24 mouse cellular contexts compared by ENCODE assay signal in the genomic region with DNA sequence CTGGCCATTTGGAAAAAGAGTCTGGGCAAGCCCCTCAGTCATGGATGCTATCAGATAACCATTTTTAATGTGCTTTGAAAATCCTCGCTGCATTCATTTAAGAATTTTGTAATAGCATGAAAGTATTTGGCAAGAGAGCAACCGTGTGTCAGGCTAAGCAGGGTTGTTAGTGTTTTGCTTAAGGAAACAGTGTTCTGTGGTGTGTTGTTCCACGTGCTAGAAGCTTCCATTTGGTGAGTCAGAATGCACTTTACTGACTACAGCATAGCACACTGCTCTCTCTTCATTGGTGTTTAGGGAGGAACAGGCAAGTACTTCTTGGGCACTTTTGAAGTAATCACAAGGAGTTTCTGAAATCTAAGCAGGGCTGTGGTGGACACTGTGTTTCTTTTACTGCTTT.
DNase-seq lines count a peak whose midpoint lies in the region; ATAC-seq and TF ChIP-seq lines count a peak whose summit lies in the region.
"Had no signal": no experiment of that assay in that cellular context is flagged by ENCODE, and none has a peak within 500 bp of the region (broad histone marks: within the 10 kb centered on the region; RNA-seq: fewer than 3 reads in every experiment).

No protein-coding gene starts in this region.

- DNase-seq in forebrain, postnatal 0 days: peak; percentile 14
- DNase-seq in forebrain, embryonic 11.5 days (ENCODE audit: low spot score): no peak
- DNase-seq in lung, embryonic 14.5 days: peak; percentile 13
- DNase-seq in lung, postnatal 10 days: no peak
- peak; percentile 23 for DNase-seq in adipocyte (ENCODE audit: low spot score)
- no peak for DNase-seq in yolk sac, embryonic 10.5 days (ENCODE audit: low spot score)
- DNase-seq in cerebellum, postnatal 14 days: no peak
- DNase-seq: adrenal gland, postnatal 10 days; cerebellum, adult 11 months; cerebellum, adult 8-10 months; cerebellum, postnatal 25 days; gastrocnemius, adult 2 months; gastrocnemius, postnatal 25 days; heart, adult 18-20 months; heart, postnatal 14 days had no signal

- H3K4me2 ChIP-seq in forebrain, postnatal 0 days (ENCODE audit: low read depth): no peak overlapping the region
- H3K4me2 ChIP-seq in forebrain, embryonic 11.5 days (ENCODE audit: low read depth, low read length, severe bottlenecking): no peak overlapping the region
- no peak overlapping the region for H3K4me2 ChIP-seq in lung, embryonic 14.5 days
- H3K4me2 ChIP-seq: embryonic facial prominence, embryonic 13.5 days; forebrain, embryonic 12.5 days; heart, embryonic 11.5 days; heart, embryonic 15.5 days; hindbrain, embryonic 14.5 days; intestine, embryonic 15.5 days had no signal

- 37% methylated on average over 3 of the region's 3 CpGs for WGBS in forebrain, postnatal 0 days
- 81% methylated on average over 3 of the region's 3 CpGs for WGBS in forebrain, embryonic 11.5 days
- 42% methylated on average over 3 of the region's 3 CpGs for WGBS in lung, embryonic 14.5 days

- H3K27me3 ChIP-seq in forebrain, postnatal 0 days (ENCODE audit: insufficient read depth, low read length): no peaks in the 10 kb centered on the region
- H3K27me3 ChIP-seq in forebrain, embryonic 11.5 days (ENCODE audit: control insufficient read depth, insufficient read depth, low read length): no peaks in the 10 kb centered on the region
- no peaks in the 10 kb centered on the region for H3K27me3 ChIP-seq in lung, embryonic 14.5 days (ENCODE audit: insufficient read depth, low read length)
- H3K27me3 ChIP-seq: embryonic facial prominence, embryonic 13.5 days; forebrain, embryonic 12.5 days; heart, embryonic 15.5 days; intestine, embryonic 15.5 days had no signal

- no peak for ATAC-seq in forebrain, postnatal 0 days
- ATAC-seq in forebrain, embryonic 11.5 days (replicated peaks; ENCODE audit: low FRiP score): no peak
- no peak for ATAC-seq in lung, embryonic 14.5 days (ENCODE audit: insufficient read depth)
- ATAC-seq in megakaryocyte, adult 5-6 weeks (ENCODE audit: poor library complexity, severe bottlenecking): 0 out of 2 replicates have a peak, but pooled peaks have one; percentile 33
- ATAC-seq: forebrain, embryonic 16.5 days; intestine, embryonic 15.5 days had no signal

- no peak overlapping the region for H3K27ac ChIP-seq in forebrain, postnatal 0 days (ENCODE audit: low read depth, low read length)
- no peak overlapping the region for H3K27ac ChIP-seq in forebrain, embryonic 11.5 days (ENCODE audit: low read depth, low read length)
- H3K27ac ChIP-seq in lung, embryonic 14.5 days (ENCODE audit: low read depth): no peak overlapping the region
- H3K27ac ChIP-seq: embryonic facial prominence, embryonic 13.5 days; forebrain, embryonic 12.5 days; gastrocnemius, adult 2 months; heart, embryonic 15.5 days; hindbrain, embryonic 14.5 days; intestine, embryonic 15.5 days had no signal

- no peak overlapping the region for H3K9ac ChIP-seq in forebrain, postnatal 0 days
- H3K9ac ChIP-seq in forebrain, embryonic 11.5 days (ENCODE audit: low read length): no peak overlapping the region
- H3K9ac ChIP-seq in lung, embryonic 14.5 days: no peak overlapping the region
- H3K9ac ChIP-seq: embryonic facial prominence, embryonic 13.5 days; forebrain, embryonic 12.5 days; heart, embryonic 15.5 days; hindbrain, embryonic 14.5 days; intestine, embryonic 15.5 days had no signal

- TF ChIP-seq CTCF in forebrain, postnatal 0 days (IDR thresholded peaks at IDR 0.05; ENCODE audit: low read depth): no peak
- TF ChIP-seq CTCF in lung, embryonic 14.5 days (IDR thresholded peaks at IDR 0.05; ENCODE audit: low read depth): no peak

- no peaks in the 10 kb centered on the region for H3K9me3 ChIP-seq in forebrain, postnatal 0 days (ENCODE audit: low read length)
- H3K9me3 ChIP-seq in forebrain, embryonic 11.5 days (ENCODE audit: control insufficient read depth, low read length): no peaks in the 10 kb centered on the region
- H3K9me3 ChIP-seq in lung, embryonic 14.5 days (ENCODE audit: low read depth, low read length): no peaks in the 10 kb centered on the region
- H3K9me3 ChIP-seq: forebrain, embryonic 12.5 days; heart, embryonic 15.5 days; intestine, embryonic 15.5 days had no signal

- H3K36me3 ChIP-seq in forebrain, postnatal 0 days (ENCODE audit: insufficient read depth): no peaks in the 10 kb centered on the region
- H3K36me3 ChIP-seq in forebrain, embryonic 11.5 days (ENCODE audit: control insufficient read depth, insufficient read depth, low read length): no peaks in the 10 kb centered on the region
- no peaks in the 10 kb centered on the region for H3K36me3 ChIP-seq in lung, embryonic 14.5 days (ENCODE audit: insufficient read depth)
- H3K36me3 ChIP-seq: embryonic facial prominence, embryonic 13.5 days; forebrain, embryonic 12.5 days; heart, embryonic 15.5 days; intestine, embryonic 15.5 days had no signal

- no peak overlapping the region for H3K4me3 ChIP-seq in forebrain, postnatal 0 days (ENCODE audit: low read depth, low read length)
- H3K4me3 ChIP-seq in forebrain, embryonic 11.5 days (ENCODE audit: low read depth, low read length): no peak overlapping the region
- no peak overlapping the region for H3K4me3 ChIP-seq in lung, embryonic 14.5 days (ENCODE audit: low read depth, low read length)
- H3K4me3 ChIP-seq: embryonic facial prominence, embryonic 13.5 days; erythroblast, embryonic 14.5 days; forebrain, embryonic 12.5 days; gastrocnemius, adult 2 months; heart, embryonic 15.5 days; intestine, embryonic 15.5 days had no signal

- no peaks in the 10 kb centered on the region for H3K4me1 ChIP-seq in forebrain, postnatal 0 days (ENCODE audit: insufficient read depth)
- H3K4me1 ChIP-seq in forebrain, embryonic 11.5 days (replicated peaks; ENCODE audit: control insufficient read depth, insufficient read depth, low read length): no peaks in the 10 kb centered on the region
- H3K4me1 ChIP-seq in lung, embryonic 14.5 days (ENCODE audit: insufficient read depth): no peaks in the 10 kb centered on the region
- H3K4me1 ChIP-seq: embryonic facial prominence, embryonic 13.5 days; forebrain, embryonic 12.5 days; heart, embryonic 15.5 days; intestine, embryonic 15.5 days had no signal

Comparison
In these comparisons a context has a peak if more than half of its experiments do, and no peak if none do; other contexts are left out.
1. DNase-seq: peak in forebrain, postnatal 0 days (single experiment), lung, embryonic 14.5 days (single experiment) and adipocyte (single experiment); none in forebrain, embryonic 11.5 days (single experiment), lung, postnatal 10 days (single experiment), yolk sac, embryonic 10.5 days (single experiment) and cerebellum, postnatal 14 days (0 of 2).